Mouse (Mus musculus): ENCODE measurements around the gene Tmem80. TPM values are rescaled to one million over a fixed set of nuclear protein-coding genes. Genes with fewer than 3 reads are reported as not detected.

Tmem80 gene
- polyA plus RNA-seq, 1 experiment = 12.5 TPM

DNA sequence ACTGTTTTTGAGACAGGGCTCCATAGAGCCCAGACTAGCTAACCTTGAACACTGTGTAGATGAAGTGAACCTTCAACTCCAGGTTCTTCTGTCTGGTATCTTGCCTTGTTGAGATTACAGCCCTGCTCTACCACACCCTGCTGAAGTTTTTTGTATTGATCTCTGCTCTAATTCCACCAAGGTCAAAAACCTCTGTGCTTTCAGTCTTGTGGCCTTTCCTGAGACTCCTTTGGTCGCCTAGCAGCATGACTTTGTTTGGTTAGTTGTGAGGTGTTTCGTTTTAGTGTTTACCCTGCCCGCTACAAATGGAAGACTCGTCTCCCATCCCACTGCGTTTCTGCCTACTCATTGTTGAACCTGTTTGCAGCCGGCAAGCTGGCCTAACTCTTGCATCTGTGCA, 23.5 kb downstream of the Tmem80 start:
- no peak for TF ChIP-seq POLR2A (IDR thresholded peaks at IDR 0.05; ENCODE audit: insufficient read length, low read depth)
- TF ChIP-seq E2F4 (IDR thresholded peaks at IDR 0.05; ENCODE audit: insufficient read depth) = no peak
- no peak for TF ChIP-seq CEBPB (IDR thresholded peaks at IDR 0.05; ENCODE audit: insufficient read depth, poor library complexity, severe bottlenecking)
- no peak for TF ChIP-seq REST (IDR thresholded peaks at IDR 0.05; ENCODE audit: insufficient read depth, insufficient read length)
- no peak for TF ChIP-seq POLR2AphosphoS2 (IDR thresholded peaks at IDR 0.05; ENCODE audit: insufficient read length, low read depth)
- TF ChIP-seq TCF3 (IDR thresholded peaks at IDR 0.05; ENCODE audit: insufficient read length, low read depth) = no peak
- no peak for TF ChIP-seq TCF12 (IDR thresholded peaks at IDR 0.05; ENCODE audit: insufficient read depth, poor library complexity, severe bottlenecking)
- TF ChIP-seq MYOG (IDR thresholded peaks at IDR 0.05; ENCODE audit: control insufficient read depth in 1 of 3, insufficient read depth in 1 of 3, insufficient read length in 2 of 3, low read depth in 2 of 3) = no peak
- no peak for TF ChIP-seq SRF (IDR thresholded peaks at IDR 0.05; ENCODE audit: control insufficient read depth, insufficient read length, low read depth)
- no peak for TF ChIP-seq MAX (IDR thresholded peaks at IDR 0.05; ENCODE audit: low read depth)
- TF ChIP-seq MYOD1 (IDR thresholded peaks at IDR 0.05; ENCODE audit: control insufficient read depth in 1 of 3, insufficient read length in 2 of 3, low read depth in 2 of 3) = no peak
- TF ChIP-seq USF1 (IDR thresholded peaks at IDR 0.05; ENCODE audit: low read depth) = no peak
- Histone ChIP-seq H3K36me3 (ENCODE audit: control insufficient read depth, insufficient read depth) (no peaks in the 10 kb centered on the region), H3K27me3 (ENCODE audit: control insufficient read depth, insufficient read depth, insufficient read length) (no peaks in the 10 kb centered on the region), H3K4me3 (no peak overlapping the region), H3ac (ENCODE audit: control insufficient read depth, insufficient read length) (no peak overlapping the region), H3K4me2 (ENCODE audit: low read depth) (no peak overlapping the region), H3K79me2 (ENCODE audit: control insufficient read depth, insufficient read depth) (no peaks in the 10 kb centered on the region)

GRCm38 (mm10) chr7:141355051-141355450, 27.5 kb downstream of the Tmem80 start:
- Histone ChIP-seq H3K27me3 (ENCODE audit: control insufficient read depth, insufficient read depth, insufficient read length) (peaks cover 6% of the 10 kb centered on the region), H3K4me2 (ENCODE audit: low read depth) (no peak overlapping the region), H3K36me3 (ENCODE audit: control insufficient read depth, insufficient read depth) (no peaks in the 10 kb centered on the region), H3ac (ENCODE audit: control insufficient read depth, insufficient read length) (no peak overlapping the region), H3K4me3 (no peak overlapping the region), H3K79me2 (ENCODE audit: control insufficient read depth, insufficient read depth) (no peaks in the 10 kb centered on the region)
- TF ChIP-seq CEBPB (IDR thresholded peaks at IDR 0.05; ENCODE audit: insufficient read depth, poor library complexity, severe bottlenecking) (no peak), MYOD1 (IDR thresholded peaks at IDR 0.05; ENCODE audit: control insufficient read depth in 1 of 3, insufficient read length in 2 of 3, low read depth in 2 of 3) (no peak), REST (IDR thresholded peaks at IDR 0.05; ENCODE audit: insufficient read depth, insufficient read length) (no peak), POLR2A (IDR thresholded peaks at IDR 0.05; ENCODE audit: insufficient read length, low read depth) (no peak), MYOG (IDR thresholded peaks at IDR 0.05; ENCODE audit: control insufficient read depth in 1 of 3, insufficient read depth in 1 of 3, insufficient read length in 2 of 3, low read depth in 2 of 3) (no peak), POLR2AphosphoS2 (IDR thresholded peaks at IDR 0.05; ENCODE audit: insufficient read length, low read depth) (no peak), USF1 (IDR thresholded peaks at IDR 0.05; ENCODE audit: low read depth) (no peak), SRF (IDR thresholded peaks at IDR 0.05; ENCODE audit: control insufficient read depth, insufficient read length, low read depth) (no peak), E2F4 (IDR thresholded peaks at IDR 0.05; ENCODE audit: insufficient read depth) (no peak), MAX (IDR thresholded peaks at IDR 0.05; ENCODE audit: low read depth) (no peak), TCF12 (IDR thresholded peaks at IDR 0.05; ENCODE audit: insufficient read depth, poor library complexity, severe bottlenecking) (no peak), TCF3 (IDR thresholded peaks at IDR 0.05; ENCODE audit: insufficient read length, low read depth) (no peak)

- Histone ChIP-seq H3K36me3 (ENCODE audit: control insufficient read depth, insufficient read depth) (no peaks in the 10 kb centered on the region), H3K27me3 (ENCODE audit: control insufficient read depth, insufficient read depth, insufficient read length) (peaks cover 6% of the 10 kb centered on the region), H3K4me2 (ENCODE audit: low read depth) (no peak overlapping the region), H3K4me3 (no peak overlapping the region), H3ac (ENCODE audit: control insufficient read depth, insufficient read length) (no peak overlapping the region), H3K79me2 (ENCODE audit: control insufficient read depth, insufficient read depth) (no peaks in the 10 kb centered on the region)
- TF ChIP-seq MYOG (IDR thresholded peaks at IDR 0.05; ENCODE audit: control insufficient read depth in 1 of 3, insufficient read depth in 1 of 3, insufficient read length in 2 of 3, low read depth in 2 of 3) (no peak), POLR2A (IDR thresholded peaks at IDR 0.05; ENCODE audit: insufficient read length, low read depth) (no peak), TCF3 (IDR thresholded peaks at IDR 0.05; ENCODE audit: insufficient read length, low read depth) (no peak), USF1 (IDR thresholded peaks at IDR 0.05; ENCODE audit: low read depth) (no peak), MAX (IDR thresholded peaks at IDR 0.05; ENCODE audit: low read depth) (no peak), E2F4 (IDR thresholded peaks at IDR 0.05; ENCODE audit: insufficient read depth) (no peak), POLR2AphosphoS2 (IDR thresholded peaks at IDR 0.05; ENCODE audit: insufficient read length, low read depth) (no peak), TCF12 (IDR thresholded peaks at IDR 0.05; ENCODE audit: insufficient read depth, poor library complexity, severe bottlenecking) (no peak), REST (IDR thresholded peaks at IDR 0.05; ENCODE audit: insufficient read depth, insufficient read length) (no peak), CEBPB (IDR thresholded peaks at IDR 0.05; ENCODE audit: insufficient read depth, poor library complexity, severe bottlenecking) (no peak), MYOD1 (IDR thresholded peaks at IDR 0.05; ENCODE audit: control insufficient read depth in 1 of 3, insufficient read length in 2 of 3, low read depth in 2 of 3) (no peak), SRF (IDR thresholded peaks at IDR 0.05; ENCODE audit: control insufficient read depth, insufficient read length, low read depth) (no peak)
Measured at GRCm38 (mm10) chr7:141355626-141356326, 28.2 kb downstream of the Tmem80 start.

- Histone ChIP-seq H3ac (ENCODE audit: control insufficient read depth, insufficient read length) (no peak overlapping the region), H3K36me3 (ENCODE audit: control insufficient read depth, insufficient read depth) (no peaks in the 10 kb centered on the region), H3K27me3 (ENCODE audit: control insufficient read depth, insufficient read depth, insufficient read length) (peaks cover 10% of the 10 kb centered on the region), H3K4me3 (no peak overlapping the region), H3K4me2 (ENCODE audit: low read depth) (no peak overlapping the region), H3K79me2 (ENCODE audit: control insufficient read depth, insufficient read depth) (no peaks in the 10 kb centered on the region)
- TF ChIP-seq REST (IDR thresholded peaks at IDR 0.05; ENCODE audit: insufficient read depth, insufficient read length) = no peak
- peak in 1 of 3 experiments; percentile 7 for TF ChIP-seq MYOG (IDR thresholded peaks at IDR 0.05; ENCODE audit: control insufficient read depth in 1 of 3, insufficient read depth in 1 of 3, insufficient read length in 2 of 3, low read depth in 2 of 3)
Measured at GRCm38 (mm10) chr7:141356971-141357370, 29.4 kb downstream of the Tmem80 start.

Measured in myocyte (in vitro differentiated cells).